Mouse (Mus musculus): ENCODE data around the gene Spcs3. TPM values are rescaled to one million over a fixed set of nuclear protein-coding genes. Genes with fewer than 3 reads are reported as not detected.

Gene Spcs3
- polyA plus RNA-seq, 1 experiment = 19.3 TPM

DNA sequence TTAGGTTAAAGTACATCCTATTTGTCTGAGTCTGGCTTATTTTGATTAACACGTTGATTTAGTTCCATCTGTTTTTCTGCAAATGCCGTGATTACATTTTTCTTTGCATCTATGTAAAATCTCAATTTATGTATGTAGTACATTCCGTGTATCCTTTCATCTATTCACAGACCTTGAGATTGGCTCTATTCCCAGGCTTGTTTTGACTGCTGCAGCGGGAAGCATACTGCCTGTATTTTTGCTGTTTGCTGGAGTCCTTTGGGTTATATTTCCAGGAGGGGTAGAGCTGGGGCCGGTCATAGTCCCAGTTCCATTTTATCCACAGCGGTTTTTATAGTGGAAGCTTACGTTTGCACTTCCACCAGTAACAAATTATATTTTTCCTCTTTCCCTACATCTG lies 26.7 kb downstream of the Spcs3 start:
- WGBS = 83% methylated on average over 7 of the region's 7 CpGs
- no peak overlapping the region for H3K4me3 ChIP-seq (replicated peaks; ENCODE audit: control insufficient read depth, low read depth, low read length)
- no peaks in the 10 kb centered on the region; the same call in 1 of the 2 replicates for H3K4me1 ChIP-seq (ENCODE audit: control insufficient read depth, insufficient read depth, low read length)
- TF ChIP-seq POLR2A (IDR thresholded peaks at IDR 0.05; ENCODE audit: borderline replicate concordance, control insufficient read depth, low read depth, low read length) (no peak), CTCF (IDR thresholded peaks at IDR 0.05; ENCODE audit: control insufficient read depth, insufficient read depth, low read length) (no peak)
- H3K27ac ChIP-seq (ENCODE audit: control insufficient read depth, insufficient read depth, low read depth, low read length, poor library complexity) = no peak overlapping the region

DNA sequence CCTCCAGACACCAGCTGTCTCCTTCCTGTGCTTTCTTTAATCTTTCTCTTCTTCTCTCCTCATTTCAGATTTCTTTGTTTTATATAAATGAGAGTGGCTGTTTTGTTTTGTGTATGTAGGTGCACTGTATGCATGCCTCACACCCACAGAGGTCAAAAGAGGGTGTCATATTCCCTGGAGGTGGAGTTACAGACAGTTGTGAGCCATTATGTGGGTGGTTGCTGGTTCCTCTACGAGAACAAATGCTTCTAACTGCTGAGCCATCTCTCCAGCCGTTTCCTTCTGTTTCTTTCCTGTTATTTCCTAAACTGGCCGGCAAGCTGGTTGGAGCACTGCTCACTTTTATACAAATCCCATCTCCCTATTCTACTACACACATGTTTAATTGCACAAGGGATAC lies 35.9 kb downstream of the Spcs3 start:
- Histone ChIP-seq H3K4me3 (replicated peaks; ENCODE audit: control insufficient read depth, low read depth, low read length) (no peak overlapping the region), H3K4me1 (ENCODE audit: control insufficient read depth, insufficient read depth, low read length) (no peaks in the 10 kb centered on the region), H3K27ac (ENCODE audit: control insufficient read depth, insufficient read depth, low read depth, low read length, poor library complexity) (no peak overlapping the region)
- WGBS = 56% methylated on average over 3 of the region's 3 CpGs
- no peak for TF ChIP-seq POLR2A (IDR thresholded peaks at IDR 0.05; ENCODE audit: borderline replicate concordance, control insufficient read depth, low read depth, low read length)
- no peak for TF ChIP-seq CTCF (IDR thresholded peaks at IDR 0.05; ENCODE audit: control insufficient read depth, insufficient read depth, low read length)

DNA sequence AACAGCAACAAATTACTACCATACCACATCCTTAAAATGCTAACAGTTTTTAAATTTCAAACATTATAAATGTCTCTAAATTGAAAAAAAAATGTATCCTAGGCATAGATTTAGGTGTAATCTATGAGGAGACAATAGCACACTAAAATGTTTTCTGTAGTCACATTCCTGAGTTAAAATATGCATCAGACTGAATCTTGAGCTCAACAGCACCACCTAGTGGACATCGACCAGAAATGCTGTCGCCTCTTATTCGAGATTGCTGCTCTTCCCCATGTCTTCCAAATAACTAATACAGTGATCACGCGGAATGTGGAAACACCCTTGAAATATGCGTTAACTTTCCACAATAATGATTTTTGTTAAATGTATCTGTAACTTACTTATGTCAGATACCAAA lies 36.7 kb downstream of the Spcs3 start:
- TF ChIP-seq CTCF (IDR thresholded peaks at IDR 0.05; ENCODE audit: control insufficient read depth, insufficient read depth, low read length) = peak; percentile 44
- TF ChIP-seq POLR2A (IDR thresholded peaks at IDR 0.05; ENCODE audit: borderline replicate concordance, control insufficient read depth, low read depth, low read length) = no peak
- 6% methylated on average over 6 of the region's 6 CpGs for WGBS
- Histone ChIP-seq H3K4me1 (ENCODE audit: control insufficient read depth, insufficient read depth, low read length) (no peaks in the 10 kb centered on the region), H3K4me3 (replicated peaks; ENCODE audit: control insufficient read depth, low read depth, low read length) (no peak overlapping the region), H3K27ac (ENCODE audit: control insufficient read depth, insufficient read depth, low read depth, low read length, poor library complexity) (no peak overlapping the region)

DNA sequence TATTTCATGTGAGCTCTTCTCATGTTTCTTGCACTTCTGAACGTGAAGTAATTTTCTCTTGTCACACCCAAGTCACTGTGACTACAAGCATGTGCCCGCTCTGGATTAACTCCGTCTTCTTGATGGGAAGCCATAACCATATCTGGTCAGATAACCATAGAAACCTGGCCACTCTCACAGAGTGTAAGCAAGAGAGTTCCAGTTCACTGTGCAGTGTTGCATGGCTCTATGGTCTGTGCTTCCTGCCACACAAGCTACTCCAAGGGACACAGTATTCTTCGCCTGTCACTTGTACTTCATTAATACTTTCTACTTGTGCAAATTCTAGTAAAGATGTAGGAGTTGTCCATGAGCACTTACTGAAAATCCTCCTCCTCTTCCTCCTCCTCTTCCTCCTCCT lies 37.9 kb downstream of the Spcs3 start:
- no peaks in the 10 kb centered on the region for H3K4me1 ChIP-seq (ENCODE audit: control insufficient read depth, insufficient read depth, low read length)
- H3K4me3 ChIP-seq (replicated peaks; ENCODE audit: control insufficient read depth, low read depth, low read length) = no peak overlapping the region
- 75% methylated on average over 4 of the region's 4 CpGs for WGBS
- no peak overlapping the region for H3K27ac ChIP-seq (ENCODE audit: control insufficient read depth, insufficient read depth, low read depth, low read length, poor library complexity)
- TF ChIP-seq CTCF (IDR thresholded peaks at IDR 0.05; ENCODE audit: control insufficient read depth, insufficient read depth, low read length) (no peak), POLR2A (IDR thresholded peaks at IDR 0.05; ENCODE audit: borderline replicate concordance, control insufficient read depth, low read depth, low read length) (no peak)

DNA sequence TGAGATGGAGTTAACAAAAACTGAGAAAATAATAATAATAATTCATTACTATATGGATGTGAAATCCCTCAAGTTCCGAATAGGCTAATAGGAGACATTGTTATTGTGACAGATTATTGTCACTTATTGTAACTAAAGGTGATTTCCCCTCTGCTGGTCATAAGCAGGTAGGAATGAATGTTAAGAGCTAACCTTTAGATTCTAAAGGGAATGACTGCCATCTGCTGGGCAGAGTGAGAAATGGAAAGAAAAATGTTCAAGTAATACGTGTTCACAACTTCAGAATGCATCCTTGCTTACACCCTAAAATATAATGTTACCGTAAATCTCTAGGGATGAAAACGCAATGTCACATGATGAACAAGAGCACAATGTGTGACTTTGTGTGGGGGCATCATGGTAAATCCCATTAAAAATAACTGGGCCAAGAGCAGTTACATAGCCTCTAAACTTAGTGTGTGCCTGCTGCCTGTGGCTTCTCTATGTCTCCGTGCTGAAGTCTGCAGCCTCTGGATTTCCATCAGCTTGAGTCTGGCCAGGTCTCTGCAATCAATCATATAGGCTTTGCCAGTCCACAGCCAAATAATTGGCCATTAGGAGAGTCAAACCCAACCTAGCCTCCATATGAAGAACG lies 38.6 kb downstream of the Spcs3 start:
- no peak overlapping the region for H3K27ac ChIP-seq (ENCODE audit: control insufficient read depth, insufficient read depth, low read depth, low read length, poor library complexity)
- no peak for TF ChIP-seq POLR2A (IDR thresholded peaks at IDR 0.05; ENCODE audit: borderline replicate concordance, control insufficient read depth, low read depth, low read length)
- TF ChIP-seq CTCF (IDR thresholded peaks at IDR 0.05; ENCODE audit: control insufficient read depth, insufficient read depth, low read length) = 0 out of 2 replicates have a peak, but pooled peaks have one; percentile 12
- H3K4me1 ChIP-seq (ENCODE audit: control insufficient read depth, insufficient read depth, low read length) = no peaks in the 10 kb centered on the region
- H3K4me3 ChIP-seq (replicated peaks; ENCODE audit: control insufficient read depth, low read depth, low read length) = no peak overlapping the region
- WGBS = 25% methylated on average over 6 of the region's 6 CpGs

DNA sequence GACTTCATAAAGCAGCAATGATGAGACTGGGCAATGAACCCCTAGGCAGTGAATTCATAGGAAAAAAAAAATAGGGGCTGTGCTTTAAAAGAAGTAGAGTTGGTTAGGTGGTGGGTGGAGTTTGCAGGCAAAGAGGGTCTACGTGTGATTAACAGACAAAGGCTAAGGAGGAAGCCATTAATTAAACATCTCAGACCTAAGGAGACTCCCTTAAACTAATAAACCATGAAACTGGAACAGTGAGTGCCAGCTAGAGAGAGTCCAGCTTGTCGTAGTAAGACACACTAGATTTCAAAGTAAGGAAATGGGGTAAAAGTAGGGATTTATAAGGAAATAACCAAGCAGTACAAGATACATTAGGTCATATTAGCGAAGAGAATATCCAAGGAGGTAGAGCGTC lies 41.4 kb downstream of the Spcs3 start:
- WGBS = 81% methylated on average over 4 of the region's 4 CpGs
- no peak overlapping the region for H3K4me3 ChIP-seq (replicated peaks; ENCODE audit: control insufficient read depth, low read depth, low read length)
- H3K27ac ChIP-seq (ENCODE audit: control insufficient read depth, insufficient read depth, low read depth, low read length, poor library complexity) = no peak overlapping the region
- H3K4me1 ChIP-seq (ENCODE audit: control insufficient read depth, insufficient read depth, low read length) = no peaks in the 10 kb centered on the region
- TF ChIP-seq POLR2A (IDR thresholded peaks at IDR 0.05; ENCODE audit: borderline replicate concordance, control insufficient read depth, low read depth, low read length) (no peak), CTCF (IDR thresholded peaks at IDR 0.05; ENCODE audit: control insufficient read depth, insufficient read depth, low read length) (no peak)

DNA sequence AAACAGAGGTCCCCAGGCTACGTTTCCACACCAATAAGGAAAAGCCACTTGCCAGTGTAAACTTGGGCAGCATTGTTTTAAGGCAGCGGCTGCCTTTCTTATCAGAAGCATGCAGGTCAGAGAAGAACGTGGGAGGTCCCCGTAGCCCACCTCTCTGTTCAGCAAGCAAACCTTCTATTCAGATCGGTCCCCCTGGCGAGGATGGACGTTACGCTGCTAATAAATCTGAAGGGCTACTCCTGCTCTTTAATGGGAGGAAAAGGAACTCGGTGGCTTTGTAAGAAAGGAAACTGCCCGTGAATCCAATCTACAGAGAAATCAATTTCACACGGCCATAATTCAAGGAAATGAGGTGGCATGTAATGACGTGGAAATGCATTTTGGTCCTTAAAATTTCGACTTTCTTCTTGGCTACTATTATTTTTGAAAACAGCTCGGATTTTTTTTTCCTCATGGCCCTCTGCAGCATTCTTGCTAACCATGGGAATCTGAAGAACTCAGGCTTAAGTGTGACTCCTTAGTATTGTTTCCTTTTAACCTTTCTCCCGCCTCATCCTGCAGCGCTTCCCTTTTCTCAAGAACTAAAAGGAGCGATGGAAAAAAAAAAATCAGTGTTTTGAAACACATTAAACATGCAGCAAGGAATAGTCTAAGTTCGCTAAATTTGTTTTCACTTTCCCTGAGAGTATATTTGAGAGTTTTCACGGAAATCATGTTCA lies 43.1 kb downstream of the Spcs3 start:
- H3K27ac ChIP-seq (ENCODE audit: control insufficient read depth, insufficient read depth, low read depth, low read length, poor library complexity) = no peak overlapping the region
- no peaks in the 10 kb centered on the region for H3K4me1 ChIP-seq (ENCODE audit: control insufficient read depth, insufficient read depth, low read length)
- 4% methylated on average over 19 of the region's 19 CpGs for WGBS
- H3K4me3 ChIP-seq (replicated peaks; ENCODE audit: control insufficient read depth, low read depth, low read length) = no peak overlapping the region
- TF ChIP-seq POLR2A (IDR thresholded peaks at IDR 0.05; ENCODE audit: borderline replicate concordance, control insufficient read depth, low read depth, low read length) = no peak
- no peak for TF ChIP-seq CTCF (IDR thresholded peaks at IDR 0.05; ENCODE audit: control insufficient read depth, insufficient read depth, low read length)

Other genes with a start within 250 kb of the Spcs3 start
- gene Asb5, start 418 bp downstream of the Spcs3 start, polyA plus RNA-seq (2011; ENCODE audit: insufficient read depth, insufficient read length, low replicate concordance, missing spikeins) = not detected in 2 replicates
- gene Spata4, start 70.8 kb upstream of the Spcs3 start, polyA plus RNA-seq (2011; ENCODE audit: insufficient read depth, insufficient read length, low replicate concordance, missing spikeins) = not detected in 2 replicates

Data from bone marrow, adult 2 months (tissue).